Mouse (Mus musculus) embryonic facial prominence, embryonic 12.5 days (tissue): ENCODE measurements around the gene Btbd7. TPM values are rescaled to one million over a fixed set of nuclear protein-coding genes. Genes with fewer than 3 reads are reported as not detected.

Experiments
- ATAC-seq: fragments of 200-750 bp; cut with Nextera tagmentation; 2 replicates; pipeline ENCODE4 v1.8.0; 2017; ENCODE audit not compliant: insufficient number of reproducible peaks, insufficient read depth, low FRiP score, low TSS enrichment
- H3K27ac ChIP-seq: fragments of 300-500 bp; sonication (generic); 2 replicates; pipeline ENCODE4 v1.5.1; 2016; ENCODE audit warnings: mild to moderate bottlenecking
- H3K27me3 ChIP-seq: fragments of 300-500 bp; sonication (generic); 2 replicates; pipeline ENCODE4 v1.6.1; 2016; ENCODE audit warnings: mild to moderate bottlenecking, moderate library complexity
- H3K36me3 ChIP-seq: fragments of 300-500 bp; sonication (generic); 2 replicates; pipeline ENCODE4 v1.6.1; 2016; ENCODE audit warnings: mild to moderate bottlenecking
- H3K4me1 ChIP-seq: fragments of 300-500 bp; sonication (generic); 2 replicates; pipeline ENCODE4 v1.6.1; 2016
- H3K4me2 ChIP-seq: fragments of 300-500 bp; sonication (generic); replicated peaks from 2 replicates; pipeline ENCODE4 v1.6.1; 2016; ENCODE audit warnings: mild to moderate bottlenecking, moderate library complexity
- H3K4me3 ChIP-seq: fragments of 300-500 bp; sonication (generic); 2 replicates; pipeline ENCODE4 v1.5.1; 2016; ENCODE audit warnings: mild to moderate bottlenecking
- H3K9ac ChIP-seq: fragments of 300-500 bp; sonication (generic); 2 replicates; pipeline ENCODE4 v1.6.1; 2016; ENCODE audit warnings: mild to moderate bottlenecking, moderate library complexity
- H3K9me3 ChIP-seq: fragments of 300-500 bp; sonication (generic); 2 replicates; pipeline ENCODE4 v1.6.1; 2016; ENCODE audit warnings: mild to moderate bottlenecking, moderate library complexity
- WGBS: fragments of 180-500 bp; shearing (Covaris S2); methylation state at CpG from one replicate; pipeline ENCODE4 v1.1.7; 2016; 5-methylcytosine and 5-hydroxymethylcytosine counted together
- polyA plus RNA-seq: library from polyadenylated mRNA; unstranded; fragments of >200 nt; fragmentation: Nextera tagmentation; extraction: Ambion mirVana; gene quantifications from 2 replicates; pipeline ENCODE4 v1.2.1, GENCODE M21; 2016

The Btbd7 gene
- polyA plus RNA-seq, 1 experiment from 2014 or later = 31.0 TPM

DNA sequence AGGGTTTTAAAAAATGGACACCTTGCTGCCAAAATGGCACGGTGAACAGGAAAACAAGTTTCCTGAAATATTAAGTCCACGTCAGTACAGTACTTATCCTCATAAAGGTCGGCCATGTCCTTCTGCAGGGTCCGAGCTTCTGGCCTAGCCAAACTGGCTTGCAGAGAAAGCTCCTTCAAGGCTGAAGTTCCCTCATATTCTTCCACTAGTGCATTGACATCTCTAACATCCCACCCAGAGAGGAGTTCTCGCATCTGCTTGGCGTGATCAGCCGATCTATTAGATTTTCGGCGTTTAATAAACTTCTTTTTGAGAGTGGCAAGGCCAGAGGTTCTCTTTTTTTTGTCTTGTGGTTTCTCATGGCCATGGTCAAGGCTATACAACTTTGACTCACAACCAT, 40.0 kb downstream of the Btbd7 start:
- ATAC-seq = no peak
- Histone ChIP-seq H3K9ac (no peak overlapping the region), H3K36me3 (peaks cover 10% of the 10 kb centered on the region; the same call in 1 of the 2 replicates), H3K27ac (no peak overlapping the region), H3K4me1 (no peaks in the 10 kb centered on the region), H3K4me2 (no peak overlapping the region), H3K4me3 (no peak overlapping the region), H3K9me3 (no peaks in the 10 kb centered on the region), H3K27me3 (no peaks in the 10 kb centered on the region)
- 97% methylated on average over 9 of the region's 9 CpGs for WGBS

DNA sequence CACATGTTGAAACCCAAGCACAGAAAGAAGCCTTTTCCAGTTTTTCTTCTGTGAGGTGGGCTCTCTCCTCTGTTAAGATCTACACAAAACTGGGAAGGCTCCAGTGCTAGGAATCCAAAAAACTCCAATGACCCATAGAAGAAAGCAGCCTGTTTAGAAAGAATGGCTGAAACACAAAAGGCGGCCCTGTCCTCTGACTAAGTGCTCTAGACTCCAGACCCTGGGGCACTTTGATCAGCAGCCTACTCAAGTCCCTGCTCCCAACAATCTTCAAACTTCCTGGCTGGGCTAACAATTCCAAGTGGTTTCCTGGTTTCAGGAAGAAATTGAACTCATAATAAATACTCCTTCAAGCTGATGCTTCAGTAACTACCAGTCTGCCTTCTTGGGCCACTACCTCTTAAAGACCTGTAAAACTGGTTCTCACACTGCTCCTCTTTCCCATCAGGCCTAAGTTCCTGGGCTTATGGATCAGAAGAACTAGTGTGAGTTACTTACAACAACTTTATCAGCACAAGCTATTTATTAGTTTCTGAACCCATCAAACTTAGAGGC, 45.4 kb downstream of the Btbd7 start:
- Histone ChIP-seq H3K27me3 (no peaks in the 10 kb centered on the region), H3K4me1 (no peaks in the 10 kb centered on the region), H3K36me3 (peaks cover 7% of the 10 kb centered on the region), H3K9me3 (no peaks in the 10 kb centered on the region), H3K27ac (no peak overlapping the region), H3K4me2 (no peak overlapping the region), H3K9ac (no peak overlapping the region), H3K4me3 (no peak overlapping the region)
- WGBS = 61% methylated on average over 1 of the region's 1 CpGs
- no peak for ATAC-seq

DNA sequence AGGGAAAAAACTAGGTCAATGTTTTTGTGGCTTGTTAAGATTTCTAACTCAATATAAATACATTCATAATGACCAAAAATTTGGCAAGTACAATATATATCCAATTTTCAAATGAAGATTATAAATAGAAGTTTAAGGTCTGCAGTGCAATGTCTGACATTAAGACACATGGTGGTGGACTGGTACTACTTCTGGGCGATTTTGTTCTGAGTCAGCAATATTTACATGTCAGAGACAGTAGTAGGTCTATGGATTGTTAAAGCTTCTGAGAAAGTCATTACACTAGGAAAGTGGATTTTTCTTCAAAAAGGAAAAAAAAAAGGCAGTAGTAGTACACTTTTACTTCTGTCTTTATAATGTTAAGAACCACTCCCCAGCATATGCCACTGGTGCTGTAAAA, 46.4 kb downstream of the Btbd7 start:
- no peaks in the 10 kb centered on the region for H3K9me3 ChIP-seq
- no peaks in the 10 kb centered on the region for H3K4me1 ChIP-seq
- H3K27ac ChIP-seq = no peak overlapping the region
- H3K27me3 ChIP-seq = no peaks in the 10 kb centered on the region
- no peak overlapping the region for H3K4me3 ChIP-seq
- H3K4me2 ChIP-seq = no peak overlapping the region
- no peak overlapping the region for H3K9ac ChIP-seq
- peaks cover 6% of the 10 kb centered on the region; the same call in 1 of the 2 replicates for H3K36me3 ChIP-seq
- ATAC-seq = no peak
- 87% methylated on average over 1 of the region's 1 CpGs for WGBS

DNA sequence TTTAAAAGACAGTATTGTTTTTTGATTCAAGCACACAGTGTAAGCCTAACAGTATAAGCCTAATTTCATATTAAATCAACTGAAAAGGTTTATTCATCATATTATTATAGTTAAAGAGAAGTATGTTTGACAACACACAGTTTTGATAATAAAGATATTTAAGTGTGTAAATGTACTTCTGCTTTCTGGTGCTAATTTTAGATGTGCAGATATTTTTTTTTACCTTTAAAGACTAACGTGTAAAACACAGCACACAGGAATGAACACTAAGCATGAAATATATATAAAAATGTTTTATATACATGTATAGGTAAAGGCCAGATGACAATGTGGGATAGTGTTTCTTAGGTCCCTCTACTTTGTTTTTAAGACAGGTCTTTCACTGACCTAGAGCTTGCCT, 51.2 kb downstream of the Btbd7 start:
- Histone ChIP-seq H3K27me3 (no peaks in the 10 kb centered on the region), H3K9me3 (no peaks in the 10 kb centered on the region), H3K4me3 (no peak overlapping the region), H3K4me2 (no peak overlapping the region), H3K36me3 (peaks cover 3% of the 10 kb centered on the region; the same call in 1 of the 2 replicates), H3K9ac (no peak overlapping the region), H3K4me1 (no peaks in the 10 kb centered on the region), H3K27ac (no peak overlapping the region)
- WGBS = 88% methylated on average over 1 of the region's 1 CpGs
- no peak for ATAC-seq

DNA sequence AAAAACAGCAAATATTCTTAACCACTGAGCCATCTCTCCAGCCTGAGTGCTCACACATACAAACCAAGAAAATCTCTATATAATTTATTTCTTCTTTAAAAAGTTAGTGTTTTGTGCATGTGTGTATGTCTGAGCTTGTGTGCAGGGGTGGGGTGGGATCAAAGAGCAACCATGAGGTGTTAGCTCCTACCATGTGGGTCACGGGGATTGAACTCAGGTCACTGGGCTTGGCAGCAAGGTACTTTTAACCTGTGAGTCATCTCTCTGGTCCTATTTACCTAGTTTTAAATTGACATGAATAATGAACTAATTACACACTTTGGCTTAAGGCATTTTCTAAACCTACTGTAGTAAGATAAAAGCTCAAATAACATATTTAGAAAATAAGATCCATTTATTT, 51.9 kb downstream of the Btbd7 start:
- peaks cover 3% of the 10 kb centered on the region; the same call in 1 of the 2 replicates for H3K36me3 ChIP-seq
- no peak overlapping the region for H3K4me2 ChIP-seq
- H3K9me3 ChIP-seq = no peaks in the 10 kb centered on the region
- no peak for ATAC-seq
- no peak overlapping the region for H3K9ac ChIP-seq
- H3K27me3 ChIP-seq = no peaks in the 10 kb centered on the region
- WGBS = 91% methylated on average over 1 of the region's 1 CpGs
- H3K4me3 ChIP-seq = no peak overlapping the region
- no peaks in the 10 kb centered on the region for H3K4me1 ChIP-seq
- no peak overlapping the region for H3K27ac ChIP-seq

DNA sequence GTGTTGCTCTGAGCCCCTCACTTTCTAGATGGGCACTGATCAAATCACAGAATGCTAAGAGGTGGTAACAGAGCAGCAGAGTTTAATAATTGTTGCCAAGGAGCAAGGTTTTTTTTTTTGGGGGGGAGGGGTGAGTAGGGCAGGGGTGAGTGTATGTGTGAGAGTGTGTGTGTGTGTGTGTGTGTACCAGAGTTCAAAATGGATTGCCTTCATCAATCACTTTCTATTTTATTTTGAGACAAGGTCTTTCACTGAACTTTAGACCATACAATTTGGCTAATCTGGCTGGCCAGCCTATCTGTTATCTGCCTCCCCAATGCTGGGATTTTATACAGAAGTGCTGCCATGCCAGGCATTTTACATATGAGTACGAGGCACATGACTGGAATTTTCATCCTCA, 63.4 kb downstream of the Btbd7 start:
- Histone ChIP-seq H3K36me3 (peaks cover 22% of the 10 kb centered on the region), H3K4me3 (no peak overlapping the region), H3K4me2 (no peak overlapping the region), H3K9me3 (no peaks in the 10 kb centered on the region), H3K27ac (no peak overlapping the region), H3K27me3 (no peaks in the 10 kb centered on the region), H3K9ac (no peak overlapping the region), H3K4me1 (no peaks in the 10 kb centered on the region)
- no peak for ATAC-seq
- 75% methylated on average over 1 of the region's 1 CpGs for WGBS

DNA sequence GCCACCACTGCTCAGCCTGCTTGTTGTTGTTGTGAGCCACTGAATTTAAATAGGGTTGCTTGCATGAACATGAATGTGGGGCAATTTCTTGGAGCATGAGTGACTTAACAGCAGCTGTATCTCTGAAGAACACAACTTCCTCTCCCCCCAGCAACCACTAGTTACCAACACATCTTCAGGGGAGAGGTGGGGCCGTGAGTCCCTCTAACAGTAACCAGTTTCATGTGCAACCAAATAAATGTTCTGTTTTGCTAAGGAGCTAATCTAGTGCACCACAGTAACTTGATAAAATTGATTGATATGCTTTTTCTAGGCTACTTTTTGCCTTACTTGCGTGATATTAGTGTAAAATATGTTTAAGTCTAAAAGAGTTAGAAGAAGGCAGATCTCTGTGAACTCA, 78.7 kb downstream of the Btbd7 start:
- Histone ChIP-seq H3K36me3 (peaks cover 16% of the 10 kb centered on the region), H3K4me1 (no peaks in the 10 kb centered on the region), H3K27me3 (no peaks in the 10 kb centered on the region)

DNA sequence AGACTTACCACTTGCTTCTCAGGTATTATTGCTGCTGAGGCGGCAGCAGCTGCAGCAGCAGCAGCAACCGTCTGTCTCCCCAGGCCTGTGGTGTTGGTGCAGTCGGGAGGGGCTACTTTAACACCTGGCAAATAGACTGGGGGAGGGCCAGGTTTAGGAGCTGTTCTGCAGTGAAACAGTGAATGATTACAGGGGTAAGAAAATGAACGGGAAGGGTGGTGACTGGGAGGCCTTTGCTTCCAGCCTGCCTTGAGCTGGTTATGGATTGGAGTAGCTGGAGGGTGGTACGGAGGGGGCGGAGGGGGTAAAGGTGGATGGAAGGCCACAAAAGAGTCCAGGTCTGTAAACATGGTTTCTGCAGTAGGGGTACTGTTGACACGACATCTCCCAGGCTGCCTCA, 90.3 kb downstream of the Btbd7 start:
- Histone ChIP-seq H3K27ac (no peak overlapping the region), H3K4me2 (no peak overlapping the region), H3K27me3 (no peaks in the 10 kb centered on the region), H3K9me3 (no peaks in the 10 kb centered on the region), H3K4me3 (no peak overlapping the region), H3K36me3 (peaks cover 67% of the 10 kb centered on the region), H3K9ac (no peak overlapping the region), H3K4me1 (no peaks in the 10 kb centered on the region)
- no peak for ATAC-seq
- WGBS = 89% methylated on average over 7 of the region's 7 CpGs

More for the DNA sequence above, 78.7 kb downstream of the Btbd7 start:
- ATAC-seq = no peak
- Histone ChIP-seq H3K4me2 (no peak overlapping the region), H3K27ac (no peak overlapping the region), H3K9me3 (no peaks in the 10 kb centered on the region), H3K9ac (no peak overlapping the region), H3K4me3 (no peak overlapping the region)
- 88% methylated on average over 2 of the region's 2 CpGs for WGBS

DNA sequence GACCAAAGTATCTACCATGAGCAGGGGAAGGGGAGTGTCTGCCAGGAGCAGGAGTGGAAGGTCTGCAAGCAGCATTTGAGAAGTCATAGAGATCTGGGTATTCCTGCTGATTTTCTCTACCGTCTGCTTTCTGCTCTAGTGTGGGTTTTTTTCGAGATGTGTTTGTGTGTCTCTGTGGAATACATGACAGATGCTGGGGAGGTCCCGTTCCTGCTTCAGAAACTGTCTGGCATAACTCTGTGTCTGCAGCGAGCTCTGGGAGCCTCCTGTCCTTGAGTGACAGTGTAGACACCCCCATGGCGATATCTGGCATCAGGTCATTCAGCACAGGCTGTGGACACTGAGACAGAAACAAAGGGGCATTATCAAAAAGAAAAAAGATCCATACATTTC, 92.7 kb downstream of the Btbd7 start:
- Histone ChIP-seq H3K4me1 (no peaks in the 10 kb centered on the region), H3K27me3 (no peaks in the 10 kb centered on the region), H3K4me2 (no peak overlapping the region), H3K4me3 (no peak overlapping the region), H3K9me3 (no peaks in the 10 kb centered on the region), H3K9ac (no peak overlapping the region), H3K27ac (no peak overlapping the region), H3K36me3 (peaks cover 45% of the 10 kb centered on the region)
- no peak for ATAC-seq
- 79% methylated on average over 5 of the region's 5 CpGs for WGBS

DNA sequence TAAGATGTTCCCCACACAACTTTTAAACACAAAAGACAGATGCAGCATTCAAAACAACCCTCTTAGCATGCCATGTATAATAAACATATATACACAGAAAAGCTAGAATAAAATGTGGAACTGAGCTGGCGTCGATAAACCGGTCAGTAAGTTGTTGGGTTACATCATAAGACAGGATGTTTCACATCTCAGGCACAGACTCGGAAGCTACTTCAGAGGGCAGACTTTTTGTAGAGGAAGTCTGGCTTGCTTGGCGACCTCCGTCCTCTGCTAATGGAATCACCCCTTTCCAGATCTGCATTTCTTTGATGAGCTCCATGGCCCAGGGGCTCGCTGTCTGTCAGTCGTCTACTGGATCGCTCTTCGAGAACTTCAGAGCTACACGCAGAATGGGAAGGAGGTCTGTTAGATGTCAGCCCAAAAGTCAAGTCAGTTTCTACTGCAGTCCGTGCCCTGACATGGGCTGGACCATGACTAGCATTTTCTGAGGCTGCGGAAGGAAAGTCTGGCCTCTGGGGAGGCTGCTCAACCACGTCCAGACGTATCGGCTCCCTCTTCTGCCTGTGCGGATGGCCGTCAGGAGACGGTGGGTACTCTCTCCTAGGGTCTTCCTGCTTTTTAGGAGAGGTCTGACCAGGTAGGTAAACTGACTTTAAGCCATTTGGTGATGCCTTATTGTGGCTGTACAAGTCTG, 93.2 kb downstream of the Btbd7 start:
- Histone ChIP-seq H3K4me3 (no peak overlapping the region), H3K27ac (no peak overlapping the region), H3K27me3 (no peaks in the 10 kb centered on the region), H3K9me3 (no peaks in the 10 kb centered on the region), H3K9ac (no peak overlapping the region), H3K36me3 (peaks cover 40% of the 10 kb centered on the region), H3K4me1 (no peaks in the 10 kb centered on the region), H3K4me2 (no peak overlapping the region)
- WGBS = 80% methylated on average over 19 of the region's 19 CpGs
- no peak for ATAC-seq

DNA sequence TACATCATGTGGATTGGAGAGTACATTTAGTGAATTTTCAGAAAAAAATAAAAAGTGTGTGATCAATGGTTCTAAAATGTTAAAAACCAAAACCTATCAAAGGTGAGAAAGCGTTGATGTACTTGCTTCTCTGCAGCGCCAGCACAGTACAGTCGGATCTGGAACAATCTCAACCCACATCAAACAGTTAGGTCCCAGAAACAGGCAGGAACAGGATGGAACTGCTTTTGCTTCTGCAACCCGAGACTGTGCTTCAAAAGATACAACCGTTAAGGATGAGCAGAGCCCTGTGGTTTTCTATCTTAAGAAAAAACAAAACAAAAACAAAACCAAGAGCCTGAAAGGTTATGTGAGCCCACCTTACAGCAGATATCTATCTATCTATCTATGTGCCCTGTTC, 95.4 kb downstream of the Btbd7 start:
- peaks cover 30% of the 10 kb centered on the region for H3K36me3 ChIP-seq
- no peak overlapping the region for H3K4me2 ChIP-seq
- H3K4me1 ChIP-seq = no peaks in the 10 kb centered on the region
- H3K4me3 ChIP-seq = no peak overlapping the region
- 91% methylated on average over 5 of the region's 5 CpGs for WGBS
- no peak overlapping the region for H3K27ac ChIP-seq
- no peak overlapping the region for H3K9ac ChIP-seq
- H3K27me3 ChIP-seq = no peaks in the 10 kb centered on the region
- no peaks in the 10 kb centered on the region for H3K9me3 ChIP-seq
- ATAC-seq = no peak

DNA sequence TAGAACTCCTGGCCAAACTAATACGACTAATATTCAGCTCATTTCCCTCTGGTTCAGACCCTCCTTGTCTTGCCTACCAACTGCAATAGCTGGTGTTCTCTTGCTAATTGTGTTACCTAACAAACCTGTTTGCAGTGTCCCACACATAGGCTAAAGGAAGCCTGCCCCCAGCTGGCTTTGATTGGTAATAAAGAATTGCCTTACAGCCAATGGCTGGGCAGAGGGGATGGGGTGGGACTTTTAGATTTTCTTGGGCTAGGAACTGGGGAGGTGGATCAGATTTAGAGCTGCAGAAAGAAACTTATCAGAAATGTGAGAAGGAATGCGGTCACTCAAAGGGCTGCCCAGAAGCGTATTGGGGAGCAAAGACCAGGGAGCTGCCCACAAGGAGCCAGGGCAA, 98.8 kb downstream of the Btbd7 start:
- no peak overlapping the region for H3K9ac ChIP-seq
- H3K9me3 ChIP-seq = no peaks in the 10 kb centered on the region
- no peak overlapping the region for H3K27ac ChIP-seq
- 43% methylated on average over 3 of the region's 3 CpGs for WGBS
- no peak for ATAC-seq
- H3K4me2 ChIP-seq = no peak overlapping the region
- H3K4me1 ChIP-seq = no peaks in the 10 kb centered on the region
- H3K36me3 ChIP-seq = peaks cover 35% of the 10 kb centered on the region
- H3K27me3 ChIP-seq = no peaks in the 10 kb centered on the region
- no peak overlapping the region for H3K4me3 ChIP-seq
